Mouse (Mus musculus) lung, embryonic 15.5 days (tissue): Measurements from ENCODE around the gene Krt39. TPM values are rescaled to one million over a fixed set of nuclear protein-coding genes. Genes with fewer than 3 reads are reported as not detected.
A peak's percentile ranks its signal among the peaks of the same experiment; 100 is the strongest.

Experiments used
- ATAC-seq: fragments of 200-750 bp; cut with Nextera tagmentation; 2 replicates; pipeline ENCODE4 v1.8.0; 2017; ENCODE audit warnings: moderate number of reproducible peaks, borderline replicate concordance; ENCODE audit not compliant: low FRiP score, low TSS enrichment; ENCODE audit errors: extremely low read depth
- H3K27ac ChIP-seq: fragments of 300-500 bp; sonication (generic); 2 replicates; pipeline ENCODE4 v1.5.1; 2015; ENCODE audit warnings: moderate library complexity, mild to moderate bottlenecking, inconsistent platforms
- H3K27me3 ChIP-seq: fragments of 300-500 bp; sonication (generic); 2 replicates; pipeline ENCODE4 v1.6.1; 2015; ENCODE audit warnings: inconsistent platforms
- H3K36me3 ChIP-seq: fragments of 300-500 bp; sonication (generic); 2 replicates; pipeline ENCODE4 v1.6.1; 2015; ENCODE audit warnings: inconsistent platforms
- H3K4me1 ChIP-seq: fragments of 300-500 bp; sonication (generic); 2 replicates; pipeline ENCODE4 v1.6.1; 2015; ENCODE audit warnings: inconsistent platforms
- H3K4me2 ChIP-seq: fragments of 300-500 bp; sonication (generic); 2 replicates; pipeline ENCODE4 v1.6.1; 2015; ENCODE audit warnings: inconsistent platforms, mild to moderate bottlenecking, moderate library complexity
- H3K4me3 ChIP-seq: fragments of 300-500 bp; sonication (generic); 2 replicates; pipeline ENCODE4 v1.5.1; 2015; ENCODE audit warnings: mild to moderate bottlenecking, inconsistent platforms
- H3K9ac ChIP-seq: fragments of 300-500 bp; sonication (generic); 2 replicates; pipeline ENCODE4 v1.6.1; 2015; ENCODE audit warnings: inconsistent platforms
- H3K9me3 ChIP-seq: fragments of 300-500 bp; sonication (generic); 2 replicates; pipeline ENCODE4 v1.6.1; 2016; ENCODE audit warnings: inconsistent platforms
- WGBS: fragments of 180-500 bp; shearing (Covaris S2); methylation state at CpG from one replicate; pipeline ENCODE4 v1.1.7; 2015; 5-methylcytosine and 5-hydroxymethylcytosine counted together
- polyA plus RNA-seq: library from polyadenylated mRNA; unstranded; fragments of >200 nt; fragmentation: Nextera tagmentation; extraction: Ambion mirVana; gene quantifications from 2 replicates; pipeline ENCODE4 v1.2.1, GENCODE M21; 2015

The Krt39 gene
- polyA plus RNA-seq, 1 experiment from 2014 or later, result not detected

- Histone ChIP-seq H3K9me3 (no peaks in the 10 kb centered on the region), H3K27me3 (no peaks in the 10 kb centered on the region), H3K36me3 (no peaks in the 10 kb centered on the region), H3K4me1 (peaks cover 41% of the 10 kb centered on the region), H3K4me2 (no peak overlapping the region), H3K4me3 (no peak overlapping the region), H3K9ac (no peak overlapping the region), H3K27ac (peak overlapping the region; percentile 62)
- no peak for ATAC-seq
- WGBS, result 23% methylated on average over 4 of the region's 4 CpGs
Measured at GRCm38 (mm10) chr11:99469228-99469627, 51.9 kb downstream of the Krt39 start.

- Histone ChIP-seq H3K9ac (no peak overlapping the region), H3K4me1 (peaks cover 41% of the 10 kb centered on the region), H3K4me2 (no peak overlapping the region), H3K36me3 (no peaks in the 10 kb centered on the region), H3K27me3 (no peaks in the 10 kb centered on the region), H3K9me3 (no peaks in the 10 kb centered on the region), H3K4me3 (no peak overlapping the region), H3K27ac (peak overlapping the region; percentile 62)
- no peak for ATAC-seq
- 48% methylated on average over 11 of the region's 11 CpGs for WGBS
Measured at GRCm38 (mm10) chr11:99468566-99468965, 52.6 kb downstream of the Krt39 start.

- 3% methylated on average over 7 of the region's 7 CpGs for WGBS
Measured at GRCm38 (mm10) chr11:99466316-99466715, 54.8 kb downstream of the Krt39 start.

GRCm38 (mm10) chr11:99464836-99465235 lies 56.3 kb downstream of the Krt39 start:
- Histone ChIP-seq H3K27ac (no peak overlapping the region), H3K27me3 (no peaks in the 10 kb centered on the region)
- no peak for ATAC-seq

More at GRCm38 (mm10) chr11:99466316-99466715, 54.8 kb downstream of the Krt39 start:
- ATAC-seq, result no peak
- H3K4me1 ChIP-seq, result peaks cover 41% of the 10 kb centered on the region
- no peak overlapping the region for H3K4me3 ChIP-seq
- no peak overlapping the region for H3K4me2 ChIP-seq
- no peaks in the 10 kb centered on the region for H3K36me3 ChIP-seq
- H3K27ac ChIP-seq, result peak overlapping the region; percentile 66
- no peaks in the 10 kb centered on the region for H3K9me3 ChIP-seq
- no peaks in the 10 kb centered on the region for H3K27me3 ChIP-seq
- H3K9ac ChIP-seq, result no peak overlapping the region

More at GRCm38 (mm10) chr11:99464836-99465235, 56.3 kb downstream of the Krt39 start:
- 1% methylated on average over 5 of the region's 5 CpGs for WGBS
- Histone ChIP-seq H3K9ac (no peak overlapping the region), H3K4me1 (peaks cover 41% of the 10 kb centered on the region), H3K4me2 (no peak overlapping the region), H3K9me3 (no peaks in the 10 kb centered on the region), H3K4me3 (no peak overlapping the region), H3K36me3 (no peaks in the 10 kb centered on the region)

Other genes starting within 250 kb of the Krt39 start
- not detected in 2 replicates for gene Krt24, start 236.1 kb downstream of the Krt39 start, polyA plus RNA-seq
- not detected in 2 replicates for gene Krt25, start 198.4 kb downstream of the Krt39 start, polyA plus RNA-seq
- not detected in 2 replicates for gene Krt26, start 183.4 kb downstream of the Krt39 start, polyA plus RNA-seq
- gene Krt27, start 170.2 kb downstream of the Krt39 start, polyA plus RNA-seq, result not detected in 2 replicates
- gene Krt28, start 146.4 kb downstream of the Krt39 start, polyA plus RNA-seq, result 0.15 and 0.25 TPM in 2 replicates
- 20.4 and 20.9 TPM in 2 replicates for gene Krt10, start 132.0 kb downstream of the Krt39 start, polyA plus RNA-seq
- gene Krt12, start 99.1 kb downstream of the Krt39 start, polyA plus RNA-seq, result 0.07 TPM in 1 of 2 replicates, not detected in the other
- 0.29 and 0.39 TPM in 2 replicates for gene Krt20, start 83.2 kb downstream of the Krt39 start, polyA plus RNA-seq
- gene Krt23, start 28.2 kb downstream of the Krt39 start, polyA plus RNA-seq, result 3.9 and 5.1 TPM in 2 replicates
- gene Krt40, start 21.8 kb upstream of the Krt39 start, polyA plus RNA-seq, result not detected in 2 replicates
- not detected in 2 replicates for gene Krtap3-3, start 29.5 kb upstream of the Krt39 start, polyA plus RNA-seq
- not detected in 2 replicates for gene Krtap3-2, start 35.5 kb upstream of the Krt39 start, polyA plus RNA-seq
- not detected in 2 replicates for gene Gm11939, start 38.1 kb upstream of the Krt39 start, polyA plus RNA-seq
- not detected in 2 replicates for gene Krtap3-1, start 45.3 kb upstream of the Krt39 start, polyA plus RNA-seq
- not detected in 2 replicates for gene Krtap1-5, start 59.7 kb upstream of the Krt39 start, polyA plus RNA-seq
- not detected in 2 replicates for gene Krtap1-4, start 62.3 kb upstream of the Krt39 start, polyA plus RNA-seq
- not detected in 2 replicates for gene Krtap1-3, start 70.0 kb upstream of the Krt39 start, polyA plus RNA-seq
- gene Krtap9-3, start 76.8 kb upstream of the Krt39 start, polyA plus RNA-seq, result not detected in 2 replicates
- gene Gm11938, start 82.0 kb upstream of the Krt39 start, polyA plus RNA-seq, result not detected in 2 replicates
- not detected in 2 replicates for gene Gm11937, start 88.9 kb upstream of the Krt39 start, polyA plus RNA-seq
- gene Krtap2-4, start 93.5 kb upstream of the Krt39 start, polyA plus RNA-seq, result not detected in 2 replicates
- gene Gm11562, start 99.1 kb upstream of the Krt39 start, polyA plus RNA-seq, result not detected in 2 replicates
- not detected in 2 replicates for gene Krtap4-1, start 106.9 kb upstream of the Krt39 start, polyA plus RNA-seq
- not detected in 2 replicates for gene Krtap4-2, start 113.7 kb upstream of the Krt39 start, polyA plus RNA-seq
- not detected in 2 replicates for gene Krtap4-7, start 122.8 kb upstream of the Krt39 start, polyA plus RNA-seq
- not detected in 2 replicates for gene Gm11555, start 128.9 kb upstream of the Krt39 start, polyA plus RNA-seq
- not detected in 2 replicates for gene Gm11563, start 137.6 kb upstream of the Krt39 start, polyA plus RNA-seq
- not detected in 2 replicates for gene Krtap4-6, start 144.6 kb upstream of the Krt39 start, polyA plus RNA-seq
- gene Gm14190, start 169.4 kb upstream of the Krt39 start, polyA plus RNA-seq, result not detected in 2 replicates
- not detected in 2 replicates for gene Gm14180, start 213.0 kb upstream of the Krt39 start, polyA plus RNA-seq